Mouse (Mus musculus) left cerebral cortex, adult 6 months (tissue): ENCODE data around the gene Maoa. TPM values are rescaled to one million over a fixed set of nuclear protein-coding genes. Genes with fewer than 3 reads are reported as not detected.

Experiments
- long read RNA-seq, 2 experiments: library from polyadenylated mRNA; unstranded; transcript quantifications; one replicate each; pipeline ENCODE4 v2.0.0; 2019 to 2020
- polyA plus RNA-seq: library from polyadenylated mRNA; unstranded; fragments of <200 nt; fragmentation: Nextera tagmentation; gene quantifications from 2 replicates; pipeline ENCODE4 v1.2.3, GENCODE M21; 2021

The Maoa gene
- 6.1 and 7.9 TPM in 2 replicates for polyA plus RNA-seq
- long read RNA-seq, experiment 1, full-length matches to known transcripts = 76 of 101 reads
- long read RNA-seq, experiment 1, partial matches to known transcripts = 6 of 101 reads
- long read RNA-seq, experiment 1, other reads (novel, unspliced or antisense) = 19 of 101 reads
- long read RNA-seq, experiment 2, full-length matches to known transcripts = 10 of 25 reads
- long read RNA-seq, experiment 2, partial matches to known transcripts = 11 of 25 reads
- long read RNA-seq, experiment 2, other reads (novel, unspliced or antisense) = 4 of 25 reads

GRCm38 (mm10) chrX:16619034-16619929 lies at the start of gene Maoa:
Gene Maoa (plus strand): TSS chrX:16619698.

Other genes starting within 250 kb of the Maoa start
- gene Cypt1, start 96.8 kb upstream of the Maoa start, polyA plus RNA-seq = not detected in 2 replicates
- gene Maob, start 197.7 kb downstream of the Maoa start, polyA plus RNA-seq = 22.6 and 25.6 TPM in 2 replicates